12 mouse cellular contexts compared by ENCODE assay signal in the genomic region with DNA sequence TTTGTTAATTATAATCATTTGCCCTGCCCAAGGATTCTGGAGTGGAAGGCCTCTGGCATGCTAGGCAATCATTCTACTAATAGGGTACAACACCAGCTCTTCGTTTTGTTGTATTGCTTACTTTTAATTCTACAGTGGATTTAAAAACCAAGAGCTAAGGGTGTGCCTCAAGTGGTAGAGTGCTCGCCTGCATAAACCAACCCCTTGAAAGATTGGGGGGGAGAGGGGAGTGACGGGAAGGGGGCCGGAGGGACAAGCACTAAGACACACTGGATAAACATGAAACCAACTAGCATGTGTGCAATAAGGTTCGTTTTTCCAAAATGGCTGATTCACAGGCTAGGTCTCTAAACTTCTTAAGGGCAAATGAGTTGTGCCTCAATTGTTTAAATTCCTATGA. TPM values are rescaled to one million over a fixed set of nuclear protein-coding genes. Genes with fewer than 3 reads are reported as not detected.
DNase-seq lines count a peak whose midpoint lies in the region; ATAC-seq lines count a peak whose summit lies in the region.
"Had no signal": no experiment of that assay in that cellular context is flagged by ENCODE, and none has a peak within 500 bp of the region (broad histone marks: within the 10 kb centered on the region; RNA-seq: fewer than 3 reads in every experiment).

No protein-coding gene starts in this region.

- no peaks in the 10 kb centered on the region for H3K9me3 ChIP-seq in kidney, embryonic 16.5 days (ENCODE audit: low read length)
- H3K9me3 ChIP-seq in forebrain, embryonic 11.5 days (ENCODE audit: control insufficient read depth, low read length), result no peaks in the 10 kb centered on the region
- H3K9me3 ChIP-seq in intestine, embryonic 15.5 days, result no peaks in the 10 kb centered on the region
- no peaks in the 10 kb centered on the region for H3K9me3 ChIP-seq in midbrain, embryonic 15.5 days
- H3K9me3 ChIP-seq: G1E had no signal

- H3K9ac ChIP-seq in kidney, embryonic 16.5 days (replicated peaks; ENCODE audit: low read length), result no peak overlapping the region
- H3K9ac ChIP-seq in forebrain, embryonic 11.5 days (ENCODE audit: low read length), result no peak overlapping the region
- H3K9ac ChIP-seq in intestine, embryonic 15.5 days, result peak overlapping the region; percentile 20; the same call in 1 of the 2 replicates
- H3K9ac ChIP-seq in midbrain, embryonic 15.5 days, result no peak overlapping the region

- intact Hi-C loops in left cerebral cortex, postnatal 10 days (cut with DNase I), result loop anchor here (10.0 kb wide), 1 partner anchor 177 kb away; the partner anchor contains the start of gene Gpnmb

- no peak for DNase-seq in kidney, postnatal 4 days
- DNase-seq in forebrain, embryonic 11.5 days (ENCODE audit: low spot score), result no peak
- DNase-seq in left cerebral cortex, postnatal 10 days (ENCODE audit: extremely low spot score in 1 of 2, low spot score in 2 of 2), result no peak
- no peak for DNase-seq in cerebellum, adult 9-10 months
- DNase-seq in layer of hippocampus, adult 9-11 months, result no peak
- DNase-seq: cerebellum, adult 18-20 months; kidney, adult 8-10 months; lung, postnatal 10 days had no signal

- H3K27ac ChIP-seq in kidney, embryonic 16.5 days (ENCODE audit: low read length), result no peak overlapping the region; the same call in 1 of the 2 replicates
- H3K27ac ChIP-seq in forebrain, embryonic 11.5 days (ENCODE audit: low read depth, low read length), result no peak overlapping the region
- H3K27ac ChIP-seq in intestine, embryonic 15.5 days, result no peak overlapping the region
- no peak overlapping the region for H3K27ac ChIP-seq in midbrain, embryonic 15.5 days

- no peaks in the 10 kb centered on the region for H3K36me3 ChIP-seq in kidney, embryonic 16.5 days (ENCODE audit: insufficient read depth, low read length)
- H3K36me3 ChIP-seq in forebrain, embryonic 11.5 days (ENCODE audit: control insufficient read depth, insufficient read depth, low read length), result no peaks in the 10 kb centered on the region; the same call in 1 of the 2 replicates
- no peaks in the 10 kb centered on the region for H3K36me3 ChIP-seq in intestine, embryonic 15.5 days
- no peaks in the 10 kb centered on the region for H3K36me3 ChIP-seq in midbrain, embryonic 15.5 days (replicated peaks)

- H3K27me3 ChIP-seq in kidney, embryonic 16.5 days (ENCODE audit: insufficient read depth, low read length), result no peaks in the 10 kb centered on the region
- no peaks in the 10 kb centered on the region for H3K27me3 ChIP-seq in forebrain, embryonic 11.5 days (ENCODE audit: control insufficient read depth, insufficient read depth, low read length)
- no peaks in the 10 kb centered on the region for H3K27me3 ChIP-seq in intestine, embryonic 15.5 days (replicated peaks)
- H3K27me3 ChIP-seq in midbrain, embryonic 15.5 days (replicated peaks), result no peaks in the 10 kb centered on the region

- ATAC-seq in kidney, embryonic 16.5 days (ENCODE audit: low FRiP score, low TSS enrichment), result no peak
- ATAC-seq in forebrain, embryonic 11.5 days (replicated peaks; ENCODE audit: low FRiP score), result no peak
- ATAC-seq in intestine, embryonic 15.5 days, result no peak
- ATAC-seq in midbrain, embryonic 15.5 days (replicated peaks), result no peak

- 43% methylated on average over 5 of the region's 5 CpGs for WGBS in kidney, embryonic 16.5 days
- 24% methylated on average over 5 of the region's 5 CpGs for WGBS in forebrain, embryonic 11.5 days
- 18% methylated on average over 5 of the region's 5 CpGs for WGBS in intestine, embryonic 15.5 days
- WGBS in midbrain, embryonic 15.5 days, result 18% methylated on average over 5 of the region's 5 CpGs

- 0 out of 2 replicates have a peak overlapping the region, but pooled peaks have one; percentile 26 for H3K4me2 ChIP-seq in kidney, embryonic 16.5 days (replicated peaks; ENCODE audit: low read depth, low read length)
- H3K4me2 ChIP-seq in forebrain, embryonic 11.5 days (ENCODE audit: low read depth, low read length, severe bottlenecking), result peak overlapping the region; percentile 47; the same call in 1 of the 2 replicates
- H3K4me2 ChIP-seq in intestine, embryonic 15.5 days (replicated peaks), result peak overlapping the region; percentile 53
- H3K4me2 ChIP-seq in midbrain, embryonic 15.5 days, result 0 out of 2 replicates have a peak overlapping the region, but pooled peaks have one; percentile 1

- H3K4me3 ChIP-seq in kidney, embryonic 16.5 days (ENCODE audit: low read length), result no peak overlapping the region
- peak overlapping the region; percentile 15; the same call in 1 of the 2 replicates for H3K4me3 ChIP-seq in forebrain, embryonic 11.5 days (ENCODE audit: low read depth, low read length)
- H3K4me3 ChIP-seq in intestine, embryonic 15.5 days (replicated peaks), result peak overlapping the region; percentile 19; the same call in 1 of the 2 replicates
- no peak overlapping the region for H3K4me3 ChIP-seq in midbrain, embryonic 15.5 days

- H3K4me1 ChIP-seq in kidney, embryonic 16.5 days (ENCODE audit: insufficient read depth, low read length), result peaks cover 48% of the 10 kb centered on the region
- H3K4me1 ChIP-seq in forebrain, embryonic 11.5 days (replicated peaks; ENCODE audit: control insufficient read depth, insufficient read depth, low read length), result peaks cover 16% of the 10 kb centered on the region
- peaks cover 35% of the 10 kb centered on the region for H3K4me1 ChIP-seq in intestine, embryonic 15.5 days (replicated peaks)
- peaks cover 44% of the 10 kb centered on the region for H3K4me1 ChIP-seq in midbrain, embryonic 15.5 days

RNA-seq across cellular contexts. Expression of gene Igf2bp3, which starts 3.2 kb away (rescaled TPM):
- 40.8 and 44.4 TPM in 2 replicates for polyA plus RNA-seq in kidney, embryonic 16.5 days (2015; fragmentation: Nextera tagmentation; extraction: Ambion mirVana)
- 121 and 132 TPM in 2 replicates for polyA plus RNA-seq in forebrain, embryonic 11.5 days (2014; fragmentation: Nextera tagmentation; extraction: Ambion mirVana)
- polyA plus RNA-seq in intestine, embryonic 15.5 days (2015; fragmentation: Nextera tagmentation; extraction: Ambion mirVana), result 83.1 and 96.8 TPM in 2 replicates
- 25.2 and 26.9 TPM in 2 replicates for polyA plus RNA-seq in midbrain, embryonic 15.5 days (2015; fragmentation: Nextera tagmentation; extraction: Ambion mirVana)
- 1 to 10 TPM; 1.2 TPM for total RNA-seq in left cerebral cortex, postnatal 10 days (2021)

RNA-seq across cellular contexts. Expression of gene Tra2a, which starts 52.2 kb away (rescaled TPM):
- 121 and 125 TPM in 2 replicates for polyA plus RNA-seq in kidney, embryonic 16.5 days (2015; fragmentation: Nextera tagmentation; extraction: Ambion mirVana)
- 64.4 and 68.5 TPM in 2 replicates for polyA plus RNA-seq in forebrain, embryonic 11.5 days (2014; fragmentation: Nextera tagmentation; extraction: Ambion mirVana)
- polyA plus RNA-seq in intestine, embryonic 15.5 days (2015; fragmentation: Nextera tagmentation; extraction: Ambion mirVana), result 81.4 and 82.9 TPM in 2 replicates
- 123 and 128 TPM in 2 replicates for polyA plus RNA-seq in midbrain, embryonic 15.5 days (2015; fragmentation: Nextera tagmentation; extraction: Ambion mirVana)
- total RNA-seq in left cerebral cortex, postnatal 10 days (2021), result 10 to 100 TPM; 66.7 to 68.8 TPM

Comparison
In these comparisons a context has a peak if more than half of its experiments do, and no peak if none do; other contexts are left out.
1. H3K4me2 ChIP-seq: peak in every context shown above with its lines; median percentile 53 in intestine, embryonic 15.5 days; 47 in forebrain, embryonic 11.5 days; 26 in kidney, embryonic 16.5 days; 1 in midbrain, embryonic 15.5 days.
2. H3K4me3 ChIP-seq: peak in forebrain, embryonic 11.5 days (single experiment) and intestine, embryonic 15.5 days (single experiment); none in kidney, embryonic 16.5 days (single experiment) and midbrain, embryonic 15.5 days (single experiment).